Mouse (Mus musculus) forebrain, postnatal 0 days (tissue): ENCODE measurements around the gene Grhpr. TPM values are rescaled to one million over a fixed set of nuclear protein-coding genes. Genes with fewer than 3 reads are reported as not detected.

Experiments used
- ATAC-seq: fragments of 200-750 bp; cut with Nextera tagmentation; 2 replicates; pipeline ENCODE4 v1.8.0; 2017; ENCODE audit warnings: mild to moderate bottlenecking, moderate library complexity
- DNase-seq: peaks from one replicate; pipeline ENCODE4 v3.0.0-alpha.2; 2015
- H3K27ac ChIP-seq: fragments of 300-500 bp; sonication (generic); 2 replicates; pipeline ENCODE4 v1.5.1; 2014; ENCODE audit warnings: low read depth, mild to moderate bottlenecking, antibody characterized with exemption, low read length, moderate library complexity, mixed read lengths
- H3K27me3 ChIP-seq: fragments of 300-500 bp; sonication (generic); 2 replicates; pipeline ENCODE4 v1.6.1; 2014; ENCODE audit warnings: mild to moderate bottlenecking, low read length, mixed read lengths; ENCODE audit not compliant: insufficient read depth
- H3K36me3 ChIP-seq: fragments of 300-500 bp; sonication (generic); 2 replicates; pipeline ENCODE4 v1.6.1; 2014; ENCODE audit warnings: mild to moderate bottlenecking, moderate library complexity; ENCODE audit not compliant: insufficient read depth
- H3K4me1 ChIP-seq: fragments of 300-500 bp; sonication (generic); 2 replicates; pipeline ENCODE4 v1.6.1; 2014; ENCODE audit warnings: antibody characterized with exemption; ENCODE audit not compliant: insufficient read depth
- H3K4me2 ChIP-seq: fragments of 300-500 bp; sonication (generic); 2 replicates; pipeline ENCODE4 v1.6.1; 2014; ENCODE audit warnings: low read depth, mild to moderate bottlenecking, moderate library complexity
- H3K4me3 ChIP-seq: fragments of 300-500 bp; sonication (generic); 2 replicates; pipeline ENCODE4 v1.5.1; 2014; ENCODE audit warnings: low read depth, low read length, mixed read lengths
- H3K9ac ChIP-seq: fragments of 300-500 bp; sonication (generic); 2 replicates; pipeline ENCODE4 v1.6.1; 2014; ENCODE audit warnings: mild to moderate bottlenecking
- H3K9me3 ChIP-seq: fragments of 300-500 bp; sonication (generic); 2 replicates; pipeline ENCODE4 v1.6.1; 2016; ENCODE audit warnings: low read length
- CTCF ChIP-seq: sonication (generic); IDR thresholded peaks from 2 replicates; pipeline ENCODE4 v1.5.1; 2016; ENCODE audit warnings: antibody characterized with exemption, control low read depth, low read depth
- WGBS: fragments of 180-500 bp; shearing (Covaris S2); extraction: QIAGEN DNeasy Blood & Tissue Kit; methylation state at CpG from one replicate; pipeline ENCODE4 v1.1.7; 2014; 5-methylcytosine and 5-hydroxymethylcytosine counted together
- polyA plus RNA-seq: library from polyadenylated mRNA; unstranded; fragments of >200 nt; fragmentation: Nextera tagmentation; extraction: Ambion mirVana; gene quantifications from 2 replicates; pipeline ENCODE4 v1.2.1, GENCODE M21; 2015
- total RNA-seq: library from RNA; depleted of rRNA; stranded (reverse); fragments of >200 nt; gene quantifications from 2 replicates; pipeline ENCODE4 v1.2.3, GENCODE M21; 2014

Grhpr gene
- total and polyA plus RNA-seq, 2 experiments from 2014 or later: 18.2 to 25.6 TPM

- peak overlapping the region; percentile 27; the same call in 1 of the 2 replicates for H3K4me2 ChIP-seq
- H3K9me3 ChIP-seq: no peaks in the 10 kb centered on the region
- no peaks in the 10 kb centered on the region for H3K27me3 ChIP-seq
- no peak for DNase-seq
- no peaks in the 10 kb centered on the region for H3K36me3 ChIP-seq
- WGBS: 56% methylated on average over 14 of the region's 14 CpGs
- TF ChIP-seq CTCF: no peak
- H3K27ac ChIP-seq: no peak overlapping the region
- H3K9ac ChIP-seq: no peak overlapping the region
- no peak overlapping the region for H3K4me3 ChIP-seq
- 0 out of 2 replicates have a peak, but pooled peaks have one; percentile 25 for ATAC-seq
- H3K4me1 ChIP-seq: peaks cover 5% of the 10 kb centered on the region; the same call in 1 of the 2 replicates
These were observed 7.3 kb upstream of the Grhpr start for GRCm38 (mm10) chr4:44973871-44974270.

GRCm38 (mm10) chr4:44974331-44974730 is 6.9 kb upstream of the Grhpr start:
- peaks cover 5% of the 10 kb centered on the region; the same call in 1 of the 2 replicates for H3K4me1 ChIP-seq
- no peak overlapping the region for H3K4me2 ChIP-seq
- TF ChIP-seq CTCF: no peak
- H3K9me3 ChIP-seq: no peaks in the 10 kb centered on the region
- no peaks in the 10 kb centered on the region for H3K36me3 ChIP-seq
- no peak overlapping the region for H3K4me3 ChIP-seq
- ATAC-seq (no peak), DNase-seq (no peak)
- WGBS: 76% methylated on average over 8 of the region's 8 CpGs
- no peaks in the 10 kb centered on the region for H3K27me3 ChIP-seq
- no peak overlapping the region for H3K9ac ChIP-seq
- H3K27ac ChIP-seq: no peak overlapping the region

GRCm38 (mm10) chr4:44976026-44976615 is 5.1 kb upstream of the Grhpr start:
- H3K4me1 ChIP-seq: peaks cover 5% of the 10 kb centered on the region; the same call in 1 of the 2 replicates
- H3K9ac ChIP-seq: no peak overlapping the region
- no peak for DNase-seq
- H3K4me3 ChIP-seq: no peak overlapping the region
- H3K27ac ChIP-seq: no peak overlapping the region
- ATAC-seq: no peak
- no peaks in the 10 kb centered on the region for H3K36me3 ChIP-seq
- no peaks in the 10 kb centered on the region for H3K27me3 ChIP-seq
- no peaks in the 10 kb centered on the region for H3K9me3 ChIP-seq
- 80% methylated on average over 6 of the region's 6 CpGs for WGBS
- TF ChIP-seq CTCF: no peak
- no peak overlapping the region for H3K4me2 ChIP-seq

- H3K4me1 ChIP-seq: peaks cover 12% of the 10 kb centered on the region
- no peaks in the 10 kb centered on the region for H3K9me3 ChIP-seq
- no peak for DNase-seq
- H3K4me3 ChIP-seq: no peak overlapping the region
- ATAC-seq: no peak
- 91% methylated on average over 10 of the region's 10 CpGs for WGBS
- H3K36me3 ChIP-seq: no peaks in the 10 kb centered on the region
- no peak overlapping the region for H3K27ac ChIP-seq
- TF ChIP-seq CTCF: peak; percentile 15; the same call in 1 of the 2 replicates
- no peak overlapping the region for H3K9ac ChIP-seq
- no peak overlapping the region for H3K4me2 ChIP-seq
- H3K27me3 ChIP-seq: no peaks in the 10 kb centered on the region
These were observed 4.1 kb upstream of the Grhpr start for GRCm38 (mm10) chr4:44976921-44977710.

GRCm38 (mm10) chr4:44978175-44978574 is 3.0 kb upstream of the Grhpr start:
- WGBS: 81% methylated on average over 5 of the region's 5 CpGs
- peaks cover 12% of the 10 kb centered on the region for H3K4me1 ChIP-seq
- no peaks in the 10 kb centered on the region for H3K27me3 ChIP-seq
- no peak overlapping the region for H3K4me2 ChIP-seq
- DNase-seq (no peak), ATAC-seq (no peak)
- no peak overlapping the region for H3K9ac ChIP-seq
- no peak overlapping the region for H3K27ac ChIP-seq
- no peak overlapping the region for H3K4me3 ChIP-seq
- no peaks in the 10 kb centered on the region for H3K9me3 ChIP-seq
- no peak for TF ChIP-seq CTCF
- H3K36me3 ChIP-seq: no peaks in the 10 kb centered on the region

- TF ChIP-seq CTCF: no peak
- no peak overlapping the region for H3K27ac ChIP-seq
- 82% methylated on average over 7 of the region's 7 CpGs for WGBS
- peaks cover 8% of the 10 kb centered on the region; the same call in 1 of the 2 replicates for H3K4me1 ChIP-seq
- DNase-seq (no peak), ATAC-seq (no peak)
- H3K9me3 ChIP-seq: no peaks in the 10 kb centered on the region
- no peaks in the 10 kb centered on the region for H3K27me3 ChIP-seq
- H3K4me3 ChIP-seq: no peak overlapping the region
- H3K36me3 ChIP-seq: no peaks in the 10 kb centered on the region
- H3K4me2 ChIP-seq: no peak overlapping the region
- H3K9ac ChIP-seq: no peak overlapping the region
These were observed 1.3 kb upstream of the Grhpr start for GRCm38 (mm10) chr4:44979794-44980338.

- peak overlapping the region; percentile 6; the same call in 1 of the 2 replicates for H3K9ac ChIP-seq
- H3K9me3 ChIP-seq: no peaks in the 10 kb centered on the region
- no peak overlapping the region for H3K27ac ChIP-seq
- H3K4me1 ChIP-seq: peaks cover 8% of the 10 kb centered on the region; the same call in 1 of the 2 replicates
- H3K4me2 ChIP-seq: peak overlapping the region; percentile 93
- no peak for ATAC-seq
- no peak for TF ChIP-seq CTCF
- no peaks in the 10 kb centered on the region for H3K27me3 ChIP-seq
- peak; percentile 16 for DNase-seq
- WGBS: 8% methylated on average over 5 of the region's 5 CpGs
- H3K4me3 ChIP-seq: peak overlapping the region; percentile 52
- no peaks in the 10 kb centered on the region for H3K36me3 ChIP-seq
These were observed 736 bp downstream of the Grhpr start for GRCm38 (mm10) chr4:44981974-44982287.
